Mouse (Mus musculus): ENCODE data around the gene Adcy4.

Adcy4 gene

GRCm38 (mm10) chr14:55783958-55784235 lies at the start of gene Adcy4:
Gene Adcy4 (minus strand): TSS chr14:55784095.
- DNase-seq (ENCODE audit: low read depth): no peak

GRCm38 (mm10) chr14:55833126-55833525 lies 49.2 kb upstream of the Adcy4 start:
- DNase-seq (ENCODE audit: low read depth): no peak

- no peak for DNase-seq (ENCODE audit: low read depth)
Observed at GRCm38 (mm10) chr14:55830331-55830730, 46.4 kb upstream of the Adcy4 start.

- no peak for DNase-seq (ENCODE audit: low read depth)
Observed at GRCm38 (mm10) chr14:55829854-55830253, 46.0 kb upstream of the Adcy4 start.

GRCm38 (mm10) chr14:55828716-55829263 lies 44.9 kb upstream of the Adcy4 start:
- peak; percentile 52 for DNase-seq (ENCODE audit: low read depth)

- no peak for DNase-seq (ENCODE audit: low read depth)
Observed at GRCm38 (mm10) chr14:55826551-55827340, 42.9 kb upstream of the Adcy4 start.

- DNase-seq (ENCODE audit: low read depth): no peak
Observed at GRCm38 (mm10) chr14:55826142-55826541, 42.2 kb upstream of the Adcy4 start.

GRCm38 (mm10) chr14:55825216-55826051 lies 41.5 kb upstream of the Adcy4 start:
- DNase-seq (ENCODE audit: low read depth): peak; percentile 88

- DNase-seq (ENCODE audit: low read depth): peak; percentile 90
Observed at GRCm38 (mm10) chr14:55824481-55825215, 40.8 kb upstream of the Adcy4 start.

GRCm38 (mm10) chr14:55824001-55824480 lies 40.1 kb upstream of the Adcy4 start:
- peak; percentile 68 for DNase-seq (ENCODE audit: low read depth)

GRCm38 (mm10) chr14:55822991-55823762 lies 39.3 kb upstream of the Adcy4 start, which contains the start of gene Nfatc4:
Gene Nfatc4 (plus strand): TSS chr14:55823144.
- peak; percentile 97 for DNase-seq (ENCODE audit: low read depth)

- peak; percentile 92 for DNase-seq (ENCODE audit: low read depth)
Observed at GRCm38 (mm10) chr14:55822435-55822990, 38.6 kb upstream of the Adcy4 start.

GRCm38 (mm10) chr14:55820576-55820975 lies 36.7 kb upstream of the Adcy4 start:
- DNase-seq (ENCODE audit: low read depth): no peak

- no peak for DNase-seq (ENCODE audit: low read depth)
Observed at GRCm38 (mm10) chr14:55819845-55820405, 36.0 kb upstream of the Adcy4 start.

GRCm38 (mm10) chr14:55815310-55815751 lies 31.4 kb upstream of the Adcy4 start:
- peak; percentile 91 for DNase-seq (ENCODE audit: low read depth)

GRCm38 (mm10) chr14:55814885-55815284 lies 31.0 kb upstream of the Adcy4 start:
- peak; percentile 50 for DNase-seq (ENCODE audit: low read depth)

GRCm38 (mm10) chr14:55795380-55796163 lies 11.7 kb upstream of the Adcy4 start:
- peak; percentile 64 for DNase-seq (ENCODE audit: low read depth)

- DNase-seq (ENCODE audit: low read depth): peak; percentile 80
Observed at GRCm38 (mm10) chr14:55793946-55794345, 10.1 kb upstream of the Adcy4 start.

- DNase-seq (ENCODE audit: low read depth): no peak
Observed at GRCm38 (mm10) chr14:55793461-55793860, 9.6 kb upstream of the Adcy4 start.

All from NIH3T3 (cell line).